Mouse (Mus musculus) liver, embryonic 11.5 days (tissue): Measurements from ENCODE around the gene Prpf38a. TPM values are rescaled to one million over a fixed set of nuclear protein-coding genes. Genes with fewer than 3 reads are reported as not detected.

ENCODE experiments used
- polyA plus RNA-seq: library from polyadenylated mRNA; unstranded; fragments of >200 nt; fragmentation: Nextera tagmentation; extraction: Ambion mirVana; gene quantifications from 2 replicates; pipeline ENCODE4 v1.2.1, GENCODE M21; 2014

Gene Prpf38a
- polyA plus RNA-seq, 1 experiment from 2014 or later, result 89.0 TPM

Other genes with a start within 250 kb of the Prpf38a start
- gene Shisal2a, start 196.0 kb downstream of the Prpf38a start, polyA plus RNA-seq, result 1.0 and 1.9 TPM in 2 replicates
- gene Gpx7, start 172.4 kb downstream of the Prpf38a start, polyA plus RNA-seq, result 21.5 and 21.8 TPM in 2 replicates
- 39.1 and 49.7 TPM in 2 replicates for gene Tut4, start 119.9 kb downstream of the Prpf38a start, polyA plus RNA-seq
- gene Orc1, start 87 bp upstream of the Prpf38a start, polyA plus RNA-seq, result 30.2 and 36.1 TPM in 2 replicates
- 24.7 and 27.8 TPM in 2 replicates for gene Cc2d1b, start 40.6 kb upstream of the Prpf38a start, polyA plus RNA-seq
- gene 3110021N24Rik, start 140.3 kb upstream of the Prpf38a start, polyA plus RNA-seq, result 0.35 and 0.47 TPM in 2 replicates
- 1.2 and 1.9 TPM in 2 replicates for gene Zfyve9, start 201.5 kb upstream of the Prpf38a start, polyA plus RNA-seq